Mouse (Mus musculus) G1E (cell line): ENCODE data around the gene Rpl38.

Experiments
- CTCF ChIP-seq: IDR thresholded peaks from 2 replicates; pipeline ENCODE4 v1.5.1; 2012; ENCODE audit warnings: low read depth, low read length, inconsistent platforms, mixed read lengths
- GATA1 ChIP-seq: IDR thresholded peaks from 2 replicates; pipeline ENCODE4 v1.6.1; 2012; ENCODE audit warnings: borderline replicate concordance, low read length, inconsistent platforms, mixed read lengths
- GATA2 ChIP-seq: IDR thresholded peaks from 2 replicates; pipeline ENCODE4 v1.6.1; 2012; ENCODE audit warnings: low read depth, low read length, inconsistent platforms, borderline replicate concordance
- POLR2AphosphoS5 ChIP-seq: IDR thresholded peaks from 2 replicates; pipeline ENCODE4 v1.6.1; 2012; ENCODE audit warnings: low read depth, low read length, inconsistent platforms; ENCODE audit not compliant: insufficient replicate concordance
- TAL1 ChIP-seq: conservative IDR thresholded peaks from 2 replicates; pipeline ENCODE4 v1.6.1; 2012; ENCODE audit warnings: low read depth, low read length, inconsistent platforms, mixed read lengths

GRCm38 (mm10) chr11:114632266-114632665 is 36.1 kb upstream of the Rpl38 start:
- TF ChIP-seq CTCF (no peak), TAL1 (no peak), GATA1 (no peak), POLR2AphosphoS5 (no peak), GATA2 (no peak)
